Comparison of ENCODE assay signal across 31 mouse cellular contexts in the genomic region with DNA sequence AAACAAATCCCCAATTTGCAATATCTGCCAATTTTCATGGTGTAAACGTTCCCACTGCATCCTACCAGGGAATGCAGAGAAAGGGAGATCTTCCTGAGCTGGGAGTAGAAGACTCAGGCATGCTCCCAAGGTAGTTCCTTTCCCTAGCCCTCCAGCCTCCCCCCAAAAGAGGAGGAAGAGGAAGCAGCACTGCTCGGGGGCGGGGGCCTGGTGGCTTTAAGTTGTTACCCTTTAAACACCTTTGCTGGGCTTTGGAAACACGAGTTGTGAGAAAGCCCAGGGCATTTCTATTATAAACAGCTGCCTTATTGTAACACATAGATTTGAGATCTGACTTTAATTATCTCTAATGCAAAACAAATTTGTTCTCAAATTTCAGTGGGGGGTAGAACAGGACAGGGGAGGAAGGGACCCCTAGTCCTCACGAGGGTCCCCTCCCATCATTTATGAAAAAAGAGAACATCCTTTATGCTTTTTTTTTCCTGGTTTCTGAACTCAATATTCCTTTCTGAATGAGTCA.
DNase-seq lines count a peak whose midpoint lies in the region; ATAC-seq lines count a peak whose summit lies in the region.
"Had no signal": no experiment of that assay in that cellular context is flagged by ENCODE, and none has a peak within 500 bp of the region (broad histone marks: within the 10 kb centered on the region; RNA-seq: fewer than 3 reads in every experiment).

No protein-coding gene starts in this region.

- no peak overlapping the region for H3K27ac ChIP-seq in embryonic facial prominence, embryonic 12.5 days
- 0 out of 2 replicates have a peak overlapping the region, but pooled peaks have one; percentile 50 for H3K27ac ChIP-seq in limb, embryonic 10.5 days
- no peak overlapping the region; the same call in 1 of the 2 replicates for H3K27ac ChIP-seq in limb, embryonic 13.5 days
- H3K27ac ChIP-seq in heart, embryonic 11.5 days (ENCODE audit: low read depth, low read length): no peak overlapping the region
- H3K27ac ChIP-seq: forebrain, embryonic 12.5 days; gastrocnemius, adult 2 months; heart, embryonic 15.5 days; hindbrain, embryonic 10.5 days; hindbrain, embryonic 14.5 days; hindbrain, postnatal 0 days had no signal

- peak; percentile 19 for DNase-seq in embryo, embryonic 10.5 days (ENCODE audit: low spot score)
- DNase-seq in embryo, embryonic 10 days (ENCODE audit: low spot score): no peak
- DNase-seq in limb, embryonic 10.5 days (ENCODE audit: low spot score): peak; percentile 53
- DNase-seq in spleen, postnatal 36 days (ENCODE audit: low spot score in 2 of 2): no peak
- DNase-seq in layer of hippocampus, postnatal 25 days (ENCODE audit: extremely low spot score in 1 of 2, low spot score in 1 of 2): no peak
- DNase-seq: adrenal gland, postnatal 10 days; adrenal gland, postnatal 36 days; cerebellum, adult 18-20 months; cerebellum, adult 9-10 months; cerebellum, postnatal 14 days; gastrocnemius, adult 2 months; gastrocnemius, postnatal 14 days; heart, adult 11 months; heart, postnatal 10 days; heart, postnatal 36 days had no signal

- H3K36me3 ChIP-seq in embryonic facial prominence, embryonic 12.5 days: no peaks in the 10 kb centered on the region
- H3K36me3 ChIP-seq in limb, embryonic 10.5 days: no peaks in the 10 kb centered on the region
- H3K36me3 ChIP-seq in limb, embryonic 13.5 days: no peaks in the 10 kb centered on the region
- no peaks in the 10 kb centered on the region for H3K36me3 ChIP-seq in heart, embryonic 11.5 days (ENCODE audit: control insufficient read depth, insufficient read depth, low read length)
- H3K36me3 ChIP-seq: forebrain, embryonic 12.5 days; G1E; heart, embryonic 12.5 days; heart, embryonic 15.5 days; hindbrain, embryonic 10.5 days had no signal

- H3K9me3 ChIP-seq in embryonic facial prominence, embryonic 12.5 days: no peaks in the 10 kb centered on the region
- no peaks in the 10 kb centered on the region for H3K9me3 ChIP-seq in limb, embryonic 10.5 days (replicated peaks)
- H3K9me3 ChIP-seq in limb, embryonic 13.5 days: no peaks in the 10 kb centered on the region
- no peaks in the 10 kb centered on the region for H3K9me3 ChIP-seq in heart, embryonic 11.5 days (replicated peaks; ENCODE audit: control insufficient read depth, low read length)
- H3K9me3 ChIP-seq: forebrain, embryonic 12.5 days; G1E; heart, embryonic 12.5 days; heart, embryonic 15.5 days; hindbrain, embryonic 10.5 days had no signal

- no peak overlapping the region for H3K9ac ChIP-seq in embryonic facial prominence, embryonic 12.5 days
- 0 out of 2 replicates have a peak overlapping the region, but pooled peaks have one; percentile 31 for H3K9ac ChIP-seq in limb, embryonic 13.5 days
- no peak overlapping the region for H3K9ac ChIP-seq in heart, embryonic 11.5 days (ENCODE audit: low read depth, low read length)
- H3K9ac ChIP-seq: forebrain, embryonic 12.5 days; heart, embryonic 12.5 days; heart, embryonic 15.5 days; hindbrain, embryonic 14.5 days had no signal

- no peak overlapping the region for H3K4me3 ChIP-seq in embryonic facial prominence, embryonic 12.5 days
- H3K4me3 ChIP-seq in limb, embryonic 10.5 days: no peak overlapping the region
- H3K4me3 ChIP-seq in limb, embryonic 13.5 days: no peak overlapping the region
- no peak overlapping the region for H3K4me3 ChIP-seq in heart, embryonic 11.5 days (ENCODE audit: low read depth, low read length)
- H3K4me3 ChIP-seq: erythroblast, embryonic 14.5 days; forebrain, embryonic 12.5 days; gastrocnemius, adult 2 months; heart, embryonic 12.5 days; heart, embryonic 15.5 days; hindbrain, embryonic 10.5 days had no signal

- ATAC-seq in embryonic facial prominence, embryonic 12.5 days (ENCODE audit: insufficient number of reproducible peaks, insufficient read depth, low FRiP score, low TSS enrichment): peak; percentile 41; the same call in 1 of the 2 replicates
- peak; percentile 44; the same call in 1 of the 2 replicates for ATAC-seq in limb, embryonic 13.5 days (ENCODE audit: low FRiP score, low read depth)
- no peak for ATAC-seq in heart, embryonic 11.5 days (replicated peaks; ENCODE audit: insufficient number of reproducible peaks, low FRiP score, low TSS enrichment)
- ATAC-seq: forebrain, embryonic 16.5 days; hindbrain, postnatal 0 days; inflammation-experienced regulatory T-cells, adult 6 months; intestine, embryonic 16.5 days; Patski had no signal

- H3K4me2 ChIP-seq in embryonic facial prominence, embryonic 12.5 days (replicated peaks): no peak overlapping the region
- H3K4me2 ChIP-seq in limb, embryonic 13.5 days (replicated peaks): peak overlapping the region; percentile 17
- H3K4me2 ChIP-seq in heart, embryonic 11.5 days: no peak overlapping the region
- H3K4me2 ChIP-seq: forebrain, embryonic 12.5 days; heart, embryonic 12.5 days; heart, embryonic 15.5 days; hindbrain, embryonic 14.5 days had no signal

- 11% methylated on average over 5 of the region's 5 CpGs for WGBS in embryonic facial prominence, embryonic 12.5 days
- WGBS in limb, embryonic 10.5 days: 18% methylated on average over 5 of the region's 5 CpGs
- 6% methylated on average over 5 of the region's 5 CpGs for WGBS in limb, embryonic 13.5 days
- WGBS in heart, embryonic 11.5 days (ENCODE audit: insufficient replicate concordance): 29% methylated on average over 5 of the region's 5 CpGs

- H3K27me3 ChIP-seq in embryonic facial prominence, embryonic 12.5 days: no peaks in the 10 kb centered on the region
- H3K27me3 ChIP-seq in limb, embryonic 10.5 days (ENCODE audit: low read depth, poor library complexity, severe bottlenecking): peaks cover 21% of the 10 kb centered on the region; the same call in 1 of the 2 replicates
- H3K27me3 ChIP-seq in limb, embryonic 13.5 days: peaks cover 9% of the 10 kb centered on the region
- no peaks in the 10 kb centered on the region for H3K27me3 ChIP-seq in heart, embryonic 11.5 days (ENCODE audit: control insufficient read depth, insufficient read depth, low read length)
- H3K27me3 ChIP-seq: CH12.LX; forebrain, embryonic 12.5 days; heart, embryonic 12.5 days; heart, embryonic 15.5 days had no signal

- peaks cover 16% of the 10 kb centered on the region; the same call in 1 of the 2 replicates for H3K4me1 ChIP-seq in embryonic facial prominence, embryonic 12.5 days
- peaks cover 36% of the 10 kb centered on the region for H3K4me1 ChIP-seq in limb, embryonic 10.5 days
- peaks cover 18% of the 10 kb centered on the region for H3K4me1 ChIP-seq in limb, embryonic 13.5 days
- H3K4me1 ChIP-seq in heart, embryonic 11.5 days (ENCODE audit: control insufficient read depth, insufficient read depth, low read length): no peaks in the 10 kb centered on the region
- H3K4me1 ChIP-seq: forebrain, embryonic 12.5 days; heart, embryonic 12.5 days; heart, embryonic 15.5 days; hindbrain, embryonic 10.5 days had no signal

Comparison
In these comparisons a context has a peak if more than half of its experiments do, and no peak if none do; other contexts are left out.
1. DNase-seq: peak in embryo, embryonic 10.5 days (single experiment) and limb, embryonic 10.5 days (single experiment); none in embryo, embryonic 10 days (single experiment), spleen, postnatal 36 days (0 of 2) and layer of hippocampus, postnatal 25 days (0 of 2).